Mouse (Mus musculus): Measurements from ENCODE around the gene Bnipl.

Bnipl gene

GRCm38 (mm10) chr3:95280747-95281146 lies 29.8 kb upstream of the Bnipl start:
- 14% methylated on average over 8 of the region's 8 CpGs for WGBS

- WGBS: 26% methylated on average over 1 of the region's 1 CpGs
These were observed 26.2 kb upstream of the Bnipl start for GRCm38 (mm10) chr3:95277149-95277551.

GRCm38 (mm10) chr3:95276428-95276934 lies 25.5 kb upstream of the Bnipl start:
- WGBS: 72% methylated on average over 5 of the region's 5 CpGs

GRCm38 (mm10) chr3:95275161-95275560 lies 24.2 kb upstream of the Bnipl start:
- whole genome bisulfite sequencing: 60% methylated on average over 6 of the region's 6 CpGs

GRCm38 (mm10) chr3:95274453-95274852 lies 23.5 kb upstream of the Bnipl start:
- 97% methylated on average over 4 of the region's 4 CpGs for WGBS

GRCm38 (mm10) chr3:95273471-95273870 lies 22.5 kb upstream of the Bnipl start:
- WGBS: 86% methylated on average over 5 of the region's 5 CpGs

- 73% methylated on average over 12 of the region's 12 CpGs for WGBS
These were observed 19.9 kb upstream of the Bnipl start for GRCm38 (mm10) chr3:95270766-95271364.

GRCm38 (mm10) chr3:95269789-95270188 lies 18.8 kb upstream of the Bnipl start:
- WGBS: 50% methylated on average over 5 of the region's 5 CpGs

- 95% methylated on average over 3 of the region's 3 CpGs for WGBS
These were observed 15.1 kb upstream of the Bnipl start for GRCm38 (mm10) chr3:95266052-95266451.

- WGBS: 26% methylated on average over 1 of the region's 1 CpGs
These were observed 13.7 kb upstream of the Bnipl start for GRCm38 (mm10) chr3:95264724-95265123.

GRCm38 (mm10) chr3:95263089-95263739 lies 12.2 kb upstream of the Bnipl start:
- 54% methylated on average over 11 of the region's 11 CpGs for WGBS

- 73% methylated on average over 4 of the region's 4 CpGs for WGBS
These were observed 11.0 kb upstream of the Bnipl start for GRCm38 (mm10) chr3:95261975-95262374.

- WGBS: 91% methylated on average over 5 of the region's 5 CpGs
These were observed 5.9 kb upstream of the Bnipl start for GRCm38 (mm10) chr3:95256931-95257330.

GRCm38 (mm10) chr3:95250361-95250760 lies 632 bp downstream of the Bnipl start:
- WGBS: 90% methylated on average over 5 of the region's 5 CpGs

- 88% methylated on average over 1 of the region's 1 CpGs for WGBS
These were observed 3.2 kb downstream of the Bnipl start for GRCm38 (mm10) chr3:95247660-95248336.

- WGBS: 39% methylated on average over 5 of the region's 5 CpGs
These were observed 4.3 kb downstream of the Bnipl start for GRCm38 (mm10) chr3:95246465-95247231.

- 46% methylated on average over 2 of the region's 2 CpGs for WGBS
These were observed 7.9 kb downstream of the Bnipl start for GRCm38 (mm10) chr3:95243086-95243485.

GRCm38 (mm10) chr3:95241498-95241897 lies 9.5 kb downstream of the Bnipl start, which contains the start of gene Gm128:
TSS of gene Gm128 (minus strand) at chr3:95241598.
- 66% methylated on average over 7 of the region's 7 CpGs for WGBS

- 53% methylated on average over 17 of the region's 17 CpGs for WGBS
These were observed 10.1 kb downstream of the Bnipl start for GRCm38 (mm10) chr3:95240900-95241299.

GRCm38 (mm10) chr3:95239971-95240370 lies 11.0 kb downstream of the Bnipl start:
- 87% methylated on average over 12 of the region's 12 CpGs for WGBS

GRCm38 (mm10) chr3:95239022-95239421 lies 12.0 kb downstream of the Bnipl start:
- 79% methylated on average over 6 of the region's 6 CpGs for whole genome bisulfite sequencing

- 60% methylated on average over 8 of the region's 8 CpGs for WGBS
These were observed 13.4 kb downstream of the Bnipl start for GRCm38 (mm10) chr3:95237541-95238099.

Data from cerebral cortex, adult 2 months (tissue).